Mouse (Mus musculus): ENCODE data around the gene Gm4131. TPM values are rescaled to one million over a fixed set of nuclear protein-coding genes. Genes with fewer than 3 reads are reported as not detected.

Gene Gm4131
- polyA plus RNA-seq, 1 experiment = not detected

DNA sequence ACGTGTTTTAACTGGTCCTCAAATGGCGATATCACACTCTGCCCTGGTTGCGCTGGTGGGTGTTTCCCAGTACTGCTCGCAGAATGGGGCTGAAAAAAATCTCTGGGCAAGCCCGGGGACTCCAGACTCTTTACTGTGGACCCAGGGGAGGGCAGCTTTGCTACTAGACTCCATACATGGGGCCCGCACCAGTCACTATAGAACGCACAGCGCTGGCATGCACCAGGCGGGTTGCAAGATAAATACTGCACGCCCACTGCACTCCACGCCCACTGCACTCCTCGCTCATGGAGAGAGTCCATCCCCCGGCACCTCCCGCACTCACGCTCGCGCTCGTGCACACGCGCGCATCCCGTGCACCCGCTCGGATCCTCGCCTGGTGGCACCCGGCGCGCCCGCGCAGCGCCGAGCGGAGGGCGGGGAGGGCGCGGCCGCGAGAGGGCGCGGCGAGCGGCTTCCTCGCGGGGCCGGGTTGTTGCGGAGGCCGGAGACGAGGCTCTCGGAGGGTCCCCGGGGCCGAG lies 11.4 kb downstream of the Gm4131 start, which contains the start of gene Fam124a:
Gene Fam124a (plus strand): TSS at position 429 of the 521 bp plus-strand sequence.
- H3K27me3 ChIP-seq (ENCODE audit: control insufficient read depth, insufficient read depth, insufficient read length) = peaks cover 26% of the 10 kb centered on the region
- no peak within 1 kb of the TSS for H3K4me3 ChIP-seq

DNA sequence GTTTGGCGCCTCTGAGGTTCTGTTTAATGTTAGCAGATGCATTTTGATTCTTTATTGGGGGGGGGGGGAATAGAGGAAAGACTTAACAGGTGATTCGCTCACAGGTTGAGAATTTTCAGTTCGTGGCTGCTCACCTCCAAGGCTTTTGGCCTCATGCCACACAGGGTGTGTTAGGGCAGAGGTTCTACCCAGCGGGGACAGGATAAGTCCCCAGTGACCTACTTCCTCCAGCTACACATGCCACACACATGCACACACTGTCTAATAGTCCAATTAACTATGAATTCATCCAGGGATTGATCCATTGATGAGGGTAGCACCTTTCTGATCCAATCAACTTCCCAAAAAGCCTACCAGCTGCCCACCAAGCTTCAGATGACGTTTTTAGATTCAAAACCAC lies 12.9 kb downstream of the Gm4131 start:
- H3ac ChIP-seq (ENCODE audit: control insufficient read depth, insufficient read length) = no peak overlapping the region
- TF ChIP-seq MYOG (IDR thresholded peaks at IDR 0.05; ENCODE audit: control insufficient read depth in 1 of 3, insufficient read depth in 1 of 3, insufficient read length in 2 of 3, low read depth in 2 of 3) (no peak), POLR2AphosphoS2 (IDR thresholded peaks at IDR 0.05; ENCODE audit: insufficient read length, low read depth) (no peak), POLR2A (IDR thresholded peaks at IDR 0.05; ENCODE audit: insufficient read length, low read depth) (no peak), E2F4 (IDR thresholded peaks at IDR 0.05; ENCODE audit: insufficient read depth) (no peak), CEBPB (IDR thresholded peaks at IDR 0.05; ENCODE audit: insufficient read depth, poor library complexity, severe bottlenecking) (no peak), REST (IDR thresholded peaks at IDR 0.05; ENCODE audit: insufficient read depth, insufficient read length) (no peak), USF1 (IDR thresholded peaks at IDR 0.05; ENCODE audit: low read depth) (no peak), MYOD1 (IDR thresholded peaks at IDR 0.05; ENCODE audit: control insufficient read depth in 1 of 3, insufficient read length in 2 of 3, low read depth in 2 of 3) (no peak), MAX (IDR thresholded peaks at IDR 0.05; ENCODE audit: low read depth) (no peak), TCF12 (IDR thresholded peaks at IDR 0.05; ENCODE audit: insufficient read depth, poor library complexity, severe bottlenecking) (no peak), SRF (IDR thresholded peaks at IDR 0.05; ENCODE audit: control insufficient read depth, insufficient read length, low read depth) (no peak), TCF3 (IDR thresholded peaks at IDR 0.05; ENCODE audit: insufficient read length, low read depth) (no peak)
- peaks cover 21% of the 10 kb centered on the region for H3K27me3 ChIP-seq (ENCODE audit: control insufficient read depth, insufficient read depth, insufficient read length)

More for the DNA sequence above, 11.4 kb downstream of the Gm4131 start, which contains the start of gene Fam124a:
- Histone ChIP-seq H3K4me2 (ENCODE audit: low read depth) (peak within 1 kb of the TSS; percentile 71), H3K79me2 (ENCODE audit: control insufficient read depth, insufficient read depth) (no peaks in the 10 kb centered on the region), H3K36me3 (ENCODE audit: control insufficient read depth, insufficient read depth) (no peaks in the 10 kb centered on the region), H3ac (ENCODE audit: control insufficient read depth, insufficient read length) (peak within 1 kb of the TSS; percentile 12)
- no peak for TF ChIP-seq E2F4 (IDR thresholded peaks at IDR 0.05; ENCODE audit: insufficient read depth)
- TF ChIP-seq MYOG (IDR thresholded peaks at IDR 0.05; ENCODE audit: control insufficient read depth in 1 of 3, insufficient read depth in 1 of 3, insufficient read length in 2 of 3, low read depth in 2 of 3) = no peak
- TF ChIP-seq TCF12 (IDR thresholded peaks at IDR 0.05; ENCODE audit: insufficient read depth, poor library complexity, severe bottlenecking) = no peak
- TF ChIP-seq CEBPB (IDR thresholded peaks at IDR 0.05; ENCODE audit: insufficient read depth, poor library complexity, severe bottlenecking) = no peak
- TF ChIP-seq SRF (IDR thresholded peaks at IDR 0.05; ENCODE audit: control insufficient read depth, insufficient read length, low read depth) = no peak
- TF ChIP-seq REST (IDR thresholded peaks at IDR 0.05; ENCODE audit: insufficient read depth, insufficient read length) = no peak
- TF ChIP-seq MYOD1 (IDR thresholded peaks at IDR 0.05; ENCODE audit: control insufficient read depth in 1 of 3, insufficient read length in 2 of 3, low read depth in 2 of 3) = no peak
- no peak for TF ChIP-seq MAX (IDR thresholded peaks at IDR 0.05; ENCODE audit: low read depth)
- no peak for TF ChIP-seq POLR2AphosphoS2 (IDR thresholded peaks at IDR 0.05; ENCODE audit: insufficient read length, low read depth)
- TF ChIP-seq USF1 (IDR thresholded peaks at IDR 0.05; ENCODE audit: low read depth) = no peak
- no peak for TF ChIP-seq TCF3 (IDR thresholded peaks at IDR 0.05; ENCODE audit: insufficient read length, low read depth)
- no peak for TF ChIP-seq POLR2A (IDR thresholded peaks at IDR 0.05; ENCODE audit: insufficient read length, low read depth)

GRCm38 (mm10) chr14:62552771-62553170 lies 13.9 kb downstream of the Gm4131 start:
- no peak overlapping the region for H3K4me3 ChIP-seq

More for the DNA sequence above, 12.9 kb downstream of the Gm4131 start:
- H3K4me2 ChIP-seq (ENCODE audit: low read depth) = no peak overlapping the region
- H3K36me3 ChIP-seq (ENCODE audit: control insufficient read depth, insufficient read depth) = no peaks in the 10 kb centered on the region
- no peak overlapping the region for H3K4me3 ChIP-seq
- no peaks in the 10 kb centered on the region for H3K79me2 ChIP-seq (ENCODE audit: control insufficient read depth, insufficient read depth)

DNA sequence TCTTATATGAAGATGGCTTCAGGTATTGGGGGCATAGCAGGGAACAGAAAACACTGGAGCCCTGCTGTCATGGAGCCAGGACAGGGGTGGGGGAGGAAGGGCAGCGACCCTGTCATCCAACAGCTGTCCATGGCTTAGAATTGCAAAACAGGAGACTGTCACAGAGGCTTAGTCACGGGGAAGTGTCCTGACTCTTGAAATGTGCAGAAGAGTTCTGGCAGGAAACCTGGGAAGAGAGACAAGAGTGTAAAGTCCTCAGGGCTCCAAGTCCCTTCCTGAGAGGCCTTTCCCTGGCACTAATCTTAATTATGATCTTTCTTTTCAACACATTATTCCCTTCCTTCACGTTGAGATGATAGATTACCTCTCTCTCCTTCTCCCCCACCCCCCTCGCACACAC lies 16.6 kb downstream of the Gm4131 start:
- TF ChIP-seq TCF12 (IDR thresholded peaks at IDR 0.05; ENCODE audit: insufficient read depth, poor library complexity, severe bottlenecking) (no peak), TCF3 (IDR thresholded peaks at IDR 0.05; ENCODE audit: insufficient read length, low read depth) (no peak), MYOG (IDR thresholded peaks at IDR 0.05; ENCODE audit: control insufficient read depth in 1 of 3, insufficient read depth in 1 of 3, insufficient read length in 2 of 3, low read depth in 2 of 3) (no peak), MAX (IDR thresholded peaks at IDR 0.05; ENCODE audit: low read depth) (no peak), USF1 (IDR thresholded peaks at IDR 0.05; ENCODE audit: low read depth) (no peak), E2F4 (IDR thresholded peaks at IDR 0.05; ENCODE audit: insufficient read depth) (no peak), REST (IDR thresholded peaks at IDR 0.05; ENCODE audit: insufficient read depth, insufficient read length) (no peak), CEBPB (IDR thresholded peaks at IDR 0.05; ENCODE audit: insufficient read depth, poor library complexity, severe bottlenecking) (no peak), MYOD1 (IDR thresholded peaks at IDR 0.05; ENCODE audit: control insufficient read depth in 1 of 3, insufficient read length in 2 of 3, low read depth in 2 of 3) (no peak), SRF (IDR thresholded peaks at IDR 0.05; ENCODE audit: control insufficient read depth, insufficient read length, low read depth) (no peak), POLR2AphosphoS2 (IDR thresholded peaks at IDR 0.05; ENCODE audit: insufficient read length, low read depth) (no peak), POLR2A (IDR thresholded peaks at IDR 0.05; ENCODE audit: insufficient read length, low read depth) (no peak)
- H3K27me3 ChIP-seq (ENCODE audit: control insufficient read depth, insufficient read depth, insufficient read length) = no peaks in the 10 kb centered on the region

More at GRCm38 (mm10) chr14:62552771-62553170, 13.9 kb downstream of the Gm4131 start:
- H3K36me3 ChIP-seq (ENCODE audit: control insufficient read depth, insufficient read depth) = no peaks in the 10 kb centered on the region
- no peak overlapping the region for H3ac ChIP-seq (ENCODE audit: control insufficient read depth, insufficient read length)
- TF ChIP-seq POLR2A (IDR thresholded peaks at IDR 0.05; ENCODE audit: insufficient read length, low read depth) (no peak), SRF (IDR thresholded peaks at IDR 0.05; ENCODE audit: control insufficient read depth, insufficient read length, low read depth) (no peak), CEBPB (IDR thresholded peaks at IDR 0.05; ENCODE audit: insufficient read depth, poor library complexity, severe bottlenecking) (no peak), POLR2AphosphoS2 (IDR thresholded peaks at IDR 0.05; ENCODE audit: insufficient read length, low read depth) (no peak), TCF12 (IDR thresholded peaks at IDR 0.05; ENCODE audit: insufficient read depth, poor library complexity, severe bottlenecking) (no peak), TCF3 (IDR thresholded peaks at IDR 0.05; ENCODE audit: insufficient read length, low read depth) (no peak)
- H3K4me2 ChIP-seq (ENCODE audit: low read depth) = no peak overlapping the region
- H3K79me2 ChIP-seq (ENCODE audit: control insufficient read depth, insufficient read depth) = no peaks in the 10 kb centered on the region
- peaks cover 15% of the 10 kb centered on the region for H3K27me3 ChIP-seq (ENCODE audit: control insufficient read depth, insufficient read depth, insufficient read length)

More for the DNA sequence above, 16.6 kb downstream of the Gm4131 start:
- Histone ChIP-seq H3ac (ENCODE audit: control insufficient read depth, insufficient read length) (no peak overlapping the region), H3K4me3 (no peak overlapping the region), H3K4me2 (ENCODE audit: low read depth) (no peak overlapping the region), H3K36me3 (ENCODE audit: control insufficient read depth, insufficient read depth) (no peaks in the 10 kb centered on the region), H3K79me2 (ENCODE audit: control insufficient read depth, insufficient read depth) (no peaks in the 10 kb centered on the region)

Data from myocyte (in vitro differentiated cells).